Mouse (Mus musculus): ENCODE results near the gene D430041D05Rik. TPM values are rescaled to one million over a fixed set of nuclear protein-coding genes. Genes with fewer than 3 reads are reported as not detected.

Gene D430041D05Rik
- polyA plus RNA-seq, 1 experiment from 2014 or later, result 1.2 TPM

GRCm38 (mm10) chr2:104313246-104313645 lies 97.6 kb downstream of the D430041D05Rik start:
- H3K27ac ChIP-seq, result no peak overlapping the region
- ATAC-seq (ENCODE audit: insufficient number of reproducible peaks, insufficient read depth, low FRiP score, low TSS enrichment), result no peak
- no peaks in the 10 kb centered on the region for H3K27me3 ChIP-seq
- 92% methylated on average over 6 of the region's 6 CpGs for WGBS
- H3K36me3 ChIP-seq, result no peaks in the 10 kb centered on the region
- no peak overlapping the region for H3K9ac ChIP-seq
- no peak overlapping the region for H3K4me2 ChIP-seq (replicated peaks)
- H3K4me3 ChIP-seq, result no peak overlapping the region
- H3K4me1 ChIP-seq, result no peaks in the 10 kb centered on the region
- no peaks in the 10 kb centered on the region for H3K9me3 ChIP-seq

GRCm38 (mm10) chr2:104307102-104307501 lies 103.7 kb downstream of the D430041D05Rik start:
- Histone ChIP-seq H3K4me2 (replicated peaks) (no peak overlapping the region), H3K27ac (no peak overlapping the region), H3K36me3 (no peaks in the 10 kb centered on the region), H3K9ac (no peak overlapping the region), H3K4me1 (no peaks in the 10 kb centered on the region), H3K9me3 (no peaks in the 10 kb centered on the region), H3K4me3 (no peak overlapping the region), H3K27me3 (no peaks in the 10 kb centered on the region)
- WGBS, result 70% methylated on average over 4 of the region's 4 CpGs
- no peak for ATAC-seq (ENCODE audit: insufficient number of reproducible peaks, insufficient read depth, low FRiP score, low TSS enrichment)

DNA sequence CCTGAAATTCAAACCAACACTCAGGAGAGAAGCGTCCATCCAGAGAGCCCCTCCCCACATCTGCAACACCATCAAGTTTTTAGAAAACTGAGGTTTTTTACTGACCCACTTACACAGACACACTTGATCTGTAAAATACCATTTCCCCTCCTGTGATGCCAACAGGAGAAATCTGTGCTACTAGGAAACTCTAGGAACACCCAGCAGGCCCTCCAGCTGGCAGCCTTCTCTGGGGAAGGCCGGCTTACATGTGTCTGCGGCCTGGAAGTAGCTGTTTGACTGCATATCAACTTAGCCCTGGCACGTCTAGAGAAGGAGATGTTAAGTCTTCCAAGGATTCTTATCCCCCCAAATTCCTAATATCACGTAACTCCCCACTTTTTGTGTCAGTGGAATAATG lies 105.1 kb downstream of the D430041D05Rik start:
- no peak for ATAC-seq (ENCODE audit: insufficient number of reproducible peaks, insufficient read depth, low FRiP score, low TSS enrichment)
- H3K4me2 ChIP-seq (replicated peaks), result no peak overlapping the region
- no peak overlapping the region for H3K27ac ChIP-seq
- WGBS, result 77% methylated on average over 5 of the region's 5 CpGs
- no peak overlapping the region for H3K4me3 ChIP-seq
- no peaks in the 10 kb centered on the region for H3K9me3 ChIP-seq
- H3K36me3 ChIP-seq, result no peaks in the 10 kb centered on the region
- H3K9ac ChIP-seq, result no peak overlapping the region
- H3K27me3 ChIP-seq, result no peaks in the 10 kb centered on the region
- no peaks in the 10 kb centered on the region for H3K4me1 ChIP-seq

GRCm38 (mm10) chr2:104299912-104300311 lies 110.9 kb downstream of the D430041D05Rik start:
- Histone ChIP-seq H3K4me2 (replicated peaks) (no peak overlapping the region), H3K27me3 (no peaks in the 10 kb centered on the region), H3K9me3 (no peaks in the 10 kb centered on the region), H3K9ac (no peak overlapping the region), H3K4me3 (no peak overlapping the region), H3K27ac (no peak overlapping the region), H3K4me1 (no peaks in the 10 kb centered on the region), H3K36me3 (no peaks in the 10 kb centered on the region)
- ATAC-seq (ENCODE audit: insufficient number of reproducible peaks, insufficient read depth, low FRiP score, low TSS enrichment), result no peak
- 58% methylated on average over 1 of the region's 1 CpGs for WGBS

DNA sequence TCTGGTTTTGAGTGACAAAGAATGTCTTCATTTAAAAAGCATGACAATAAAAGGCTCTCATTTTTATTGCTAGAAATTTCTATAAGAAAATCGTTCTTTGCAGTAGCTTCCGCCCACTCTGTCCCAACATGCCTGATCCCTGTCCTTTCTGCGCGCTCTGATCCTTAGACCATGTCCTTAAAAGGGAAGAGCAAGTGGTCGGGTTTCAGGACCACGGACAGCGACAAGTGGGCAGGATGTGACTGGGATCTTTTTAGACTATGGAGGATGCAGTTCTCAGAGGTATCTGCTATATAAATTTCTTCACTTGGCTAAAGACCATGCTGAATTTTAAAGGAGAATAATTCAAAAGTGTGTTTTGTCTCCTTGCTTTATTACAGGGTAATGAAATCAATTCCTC lies 111.7 kb downstream of the D430041D05Rik start:
- H3K9me3 ChIP-seq, result no peaks in the 10 kb centered on the region
- no peak overlapping the region for H3K4me2 ChIP-seq (replicated peaks)
- 12% methylated on average over 7 of the region's 7 CpGs for WGBS
- no peaks in the 10 kb centered on the region for H3K4me1 ChIP-seq
- no peak overlapping the region for H3K4me3 ChIP-seq
- ATAC-seq (ENCODE audit: insufficient number of reproducible peaks, insufficient read depth, low FRiP score, low TSS enrichment), result no peak
- no peak overlapping the region for H3K27ac ChIP-seq
- no peaks in the 10 kb centered on the region for H3K36me3 ChIP-seq
- no peaks in the 10 kb centered on the region for H3K27me3 ChIP-seq
- H3K9ac ChIP-seq, result no peak overlapping the region

DNA sequence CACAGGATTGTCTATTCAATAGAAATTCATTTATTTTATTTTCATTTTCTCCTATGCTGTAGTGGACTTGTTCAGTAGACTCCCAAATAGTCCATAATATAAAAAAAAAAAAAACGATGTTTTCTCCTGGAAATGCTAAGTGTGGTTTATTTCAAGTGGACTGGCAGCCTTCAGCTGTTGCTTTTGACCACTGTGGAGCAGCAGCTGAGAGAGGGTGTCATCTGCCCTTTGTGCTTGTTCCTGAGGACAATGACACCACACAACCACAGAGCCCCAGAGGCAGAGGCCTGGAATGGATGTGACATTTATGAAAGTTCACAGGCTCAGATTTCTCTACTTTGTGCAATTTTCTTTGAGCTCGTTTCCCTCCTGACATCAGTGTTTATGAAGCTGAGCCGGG lies 124.0 kb downstream of the D430041D05Rik start:
- H3K27ac ChIP-seq, result no peak overlapping the region
- H3K4me2 ChIP-seq (replicated peaks), result no peak overlapping the region
- H3K27me3 ChIP-seq, result no peaks in the 10 kb centered on the region
- H3K36me3 ChIP-seq, result no peaks in the 10 kb centered on the region
- H3K9ac ChIP-seq, result no peak overlapping the region
- no peaks in the 10 kb centered on the region for H3K9me3 ChIP-seq
- WGBS, result 61% methylated on average over 3 of the region's 3 CpGs
- ATAC-seq (ENCODE audit: insufficient number of reproducible peaks, insufficient read depth, low FRiP score, low TSS enrichment), result no peak
- H3K4me1 ChIP-seq, result no peaks in the 10 kb centered on the region
- no peak overlapping the region for H3K4me3 ChIP-seq

DNA sequence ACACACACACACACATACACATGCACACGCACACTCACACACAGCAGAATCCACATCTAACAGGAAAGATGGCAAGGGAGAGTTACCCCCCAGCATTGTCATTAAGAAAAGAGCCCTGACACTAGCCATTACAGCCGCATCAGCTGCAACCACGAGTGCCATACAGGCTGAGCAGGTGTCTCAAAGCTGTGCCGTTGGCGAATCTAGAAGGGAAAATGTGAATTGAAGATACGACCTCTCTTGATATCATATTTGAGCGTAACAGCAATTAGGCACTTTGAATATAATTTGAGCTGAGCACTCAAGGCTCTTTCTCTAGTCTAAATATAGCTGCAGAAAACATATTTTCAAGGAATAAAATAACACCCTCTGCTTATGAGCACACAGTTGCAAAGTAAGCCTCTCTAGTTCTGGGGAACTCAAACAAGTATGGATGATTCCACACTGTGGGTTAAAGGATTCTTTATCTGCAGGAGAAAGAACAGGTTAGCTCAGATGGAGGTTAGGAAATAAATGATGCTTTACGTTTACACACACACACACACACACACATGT lies 127.3 kb downstream of the D430041D05Rik start:
- Histone ChIP-seq H3K4me2 (replicated peaks) (no peak overlapping the region), H3K4me3 (no peak overlapping the region), H3K4me1 (no peaks in the 10 kb centered on the region), H3K27ac (no peak overlapping the region), H3K9me3 (no peaks in the 10 kb centered on the region), H3K9ac (no peak overlapping the region), H3K36me3 (no peaks in the 10 kb centered on the region), H3K27me3 (no peaks in the 10 kb centered on the region)
- ATAC-seq (ENCODE audit: insufficient number of reproducible peaks, insufficient read depth, low FRiP score, low TSS enrichment), result no peak
- WGBS, result 93% methylated on average over 8 of the region's 8 CpGs

DNA sequence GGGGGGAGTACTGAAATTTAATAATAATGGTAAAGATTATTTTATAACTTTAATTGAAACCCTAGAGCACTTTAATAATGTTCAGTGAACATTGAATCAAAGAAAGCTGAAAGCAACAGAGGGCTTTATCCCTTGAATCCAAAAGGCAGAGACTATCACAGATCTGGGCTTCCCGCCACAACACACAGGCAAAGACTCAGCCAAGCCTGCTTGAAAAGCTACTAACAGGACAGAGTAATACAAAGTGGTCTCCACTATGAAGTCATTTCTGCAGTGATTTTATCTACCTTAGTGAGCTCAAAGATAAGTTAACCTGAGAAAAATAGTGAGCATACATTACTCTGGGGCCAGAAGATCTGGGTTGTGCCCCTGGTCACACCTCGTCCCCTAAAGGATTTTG lies 128.0 kb downstream of the D430041D05Rik start:
- Histone ChIP-seq H3K4me3 (no peak overlapping the region), H3K9me3 (no peaks in the 10 kb centered on the region), H3K4me1 (no peaks in the 10 kb centered on the region), H3K4me2 (replicated peaks) (no peak overlapping the region), H3K27ac (no peak overlapping the region), H3K36me3 (no peaks in the 10 kb centered on the region), H3K27me3 (no peaks in the 10 kb centered on the region), H3K9ac (no peak overlapping the region)
- no peak for ATAC-seq (ENCODE audit: insufficient number of reproducible peaks, insufficient read depth, low FRiP score, low TSS enrichment)
- WGBS, result 86% methylated on average over 2 of the region's 2 CpGs

GRCm38 (mm10) chr2:104267049-104267448 lies 143.8 kb downstream of the D430041D05Rik start:
- no peaks in the 10 kb centered on the region for H3K27me3 ChIP-seq
- no peak overlapping the region for H3K9ac ChIP-seq
- WGBS, result 52% methylated on average over 4 of the region's 4 CpGs
- no peak overlapping the region for H3K4me2 ChIP-seq (replicated peaks)
- ATAC-seq (ENCODE audit: insufficient number of reproducible peaks, insufficient read depth, low FRiP score, low TSS enrichment), result no peak
- H3K27ac ChIP-seq, result no peak overlapping the region
- H3K36me3 ChIP-seq, result no peaks in the 10 kb centered on the region
- no peaks in the 10 kb centered on the region for H3K9me3 ChIP-seq
- no peak overlapping the region for H3K4me3 ChIP-seq
- H3K4me1 ChIP-seq, result no peaks in the 10 kb centered on the region

DNA sequence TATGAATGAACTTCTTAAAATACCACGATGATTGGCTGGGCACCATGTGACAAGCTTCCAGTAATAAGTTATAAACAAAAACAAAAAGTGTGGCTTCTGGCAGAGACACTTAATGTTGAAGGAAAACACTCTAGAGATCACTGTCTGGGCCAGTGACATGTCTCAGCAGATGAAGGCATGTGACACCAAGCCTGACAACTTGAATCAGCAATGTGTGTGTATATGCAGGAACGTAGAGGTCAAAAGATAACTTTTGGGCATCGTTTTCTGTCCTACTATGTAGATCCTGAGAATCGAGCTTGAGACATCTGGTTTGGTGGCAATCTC lies 149.1 kb downstream of the D430041D05Rik start:
- no peak overlapping the region for H3K4me2 ChIP-seq (replicated peaks)
- H3K4me3 ChIP-seq, result no peak overlapping the region
- no peak for ATAC-seq (ENCODE audit: insufficient number of reproducible peaks, insufficient read depth, low FRiP score, low TSS enrichment)
- H3K27ac ChIP-seq, result no peak overlapping the region
- H3K9ac ChIP-seq, result no peak overlapping the region
- no peaks in the 10 kb centered on the region for H3K4me1 ChIP-seq
- no peaks in the 10 kb centered on the region for H3K9me3 ChIP-seq
- 87% methylated on average over 4 of the region's 4 CpGs for WGBS
- H3K36me3 ChIP-seq, result no peaks in the 10 kb centered on the region
- no peaks in the 10 kb centered on the region for H3K27me3 ChIP-seq

GRCm38 (mm10) chr2:104260920-104261740 lies 149.7 kb downstream of the D430041D05Rik start:
- ATAC-seq (ENCODE audit: insufficient number of reproducible peaks, insufficient read depth, low FRiP score, low TSS enrichment), result no peak
- no peaks in the 10 kb centered on the region for H3K36me3 ChIP-seq

DNA sequence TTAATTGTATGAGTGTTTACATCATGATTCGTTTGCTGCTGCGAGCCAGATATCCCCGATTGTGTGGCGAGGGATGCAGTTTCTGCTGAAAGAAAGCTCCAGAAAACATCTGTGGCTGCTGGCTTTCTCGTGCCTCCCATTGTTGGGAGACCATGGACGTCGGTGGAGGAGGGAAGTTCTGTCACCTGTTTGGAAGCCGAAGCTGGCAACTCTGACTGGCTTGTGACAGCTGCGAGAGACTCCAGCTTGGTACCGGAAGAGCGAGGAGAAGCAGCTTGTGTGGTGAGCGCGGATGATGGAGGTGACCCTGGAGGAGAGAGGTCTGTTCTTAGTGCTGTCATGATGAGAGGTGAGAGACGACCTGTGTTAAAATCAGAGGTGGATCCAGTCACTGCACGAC lies 154.2 kb downstream of the D430041D05Rik start:
- ATAC-seq (ENCODE audit: insufficient number of reproducible peaks, insufficient read depth, low FRiP score, low TSS enrichment), result no peak
- H3K4me2 ChIP-seq (replicated peaks), result no peak overlapping the region
- H3K9me3 ChIP-seq, result no peaks in the 10 kb centered on the region
- H3K9ac ChIP-seq, result no peak overlapping the region
- H3K27me3 ChIP-seq, result no peaks in the 10 kb centered on the region
- no peaks in the 10 kb centered on the region for H3K36me3 ChIP-seq
- no peak overlapping the region for H3K4me3 ChIP-seq
- H3K4me1 ChIP-seq, result 0 out of 2 replicates have a peak, but pooled peaks cover 5% of the 10 kb centered on the region
- H3K27ac ChIP-seq, result no peak overlapping the region
- 71% methylated on average over 15 of the region's 15 CpGs for WGBS

More at GRCm38 (mm10) chr2:104260920-104261740, 149.7 kb downstream of the D430041D05Rik start:
- Histone ChIP-seq H3K9ac (no peak overlapping the region), H3K4me3 (no peak overlapping the region), H3K4me1 (no peaks in the 10 kb centered on the region), H3K4me2 (replicated peaks) (no peak overlapping the region), H3K27ac (no peak overlapping the region), H3K27me3 (no peaks in the 10 kb centered on the region), H3K9me3 (no peaks in the 10 kb centered on the region)
- WGBS, result 78% methylated on average over 18 of the region's 18 CpGs
